Mouse (Mus musculus): ENCODE measurements around the gene Bpgm. TPM values are rescaled to one million over a fixed set of nuclear protein-coding genes. Genes with fewer than 3 reads are reported as not detected.
A peak's percentile ranks its signal among the peaks of the same experiment; 100 is the strongest.

The Bpgm gene
- polyA plus RNA-seq, 1 experiment from 2014 or later = 96.2 TPM

DNA sequence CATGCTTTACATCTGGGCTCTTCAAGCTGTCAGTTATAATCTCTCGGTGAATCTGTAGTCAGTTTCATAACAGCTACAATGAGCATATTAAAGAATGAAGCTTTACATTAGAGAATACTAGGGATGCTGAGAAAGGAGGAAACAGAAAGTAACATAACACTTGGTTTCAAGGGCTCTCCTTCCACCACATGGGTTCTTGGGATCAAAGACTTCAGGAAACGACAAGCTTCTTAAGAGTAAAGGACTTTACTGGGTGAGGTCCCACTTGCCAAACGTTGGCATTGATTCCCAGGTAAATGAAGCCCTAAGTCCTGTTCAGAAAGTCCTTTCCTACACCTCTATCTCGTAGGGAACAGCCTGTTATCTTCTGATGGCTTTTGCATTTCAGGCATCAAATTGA lies 15.4 kb upstream of the Bpgm start:
- Histone ChIP-seq H3K27ac (ENCODE audit: low read length) (no peak overlapping the region), H3K36me3 (ENCODE audit: control insufficient read depth, insufficient read depth, low read length) (no peaks in the 10 kb centered on the region), H3K4me2 (ENCODE audit: low read length) (no peak overlapping the region), H3K9me3 (replicated peaks; ENCODE audit: control insufficient read depth, low read length, poor library complexity, severe bottlenecking) (no peaks in the 10 kb centered on the region), H3K4me3 (ENCODE audit: low read depth, low read length) (no peak overlapping the region), H3K27me3 (ENCODE audit: control insufficient read depth, insufficient read depth, low read depth, low read length) (no peaks in the 10 kb centered on the region), H3K4me1 (ENCODE audit: control insufficient read depth, insufficient read depth, low read length) (no peaks in the 10 kb centered on the region), H3K9ac (ENCODE audit: low read depth, low read length) (no peak overlapping the region)
- no peak for ATAC-seq
- 65% methylated on average over 4 of the region's 4 CpGs for WGBS

DNA sequence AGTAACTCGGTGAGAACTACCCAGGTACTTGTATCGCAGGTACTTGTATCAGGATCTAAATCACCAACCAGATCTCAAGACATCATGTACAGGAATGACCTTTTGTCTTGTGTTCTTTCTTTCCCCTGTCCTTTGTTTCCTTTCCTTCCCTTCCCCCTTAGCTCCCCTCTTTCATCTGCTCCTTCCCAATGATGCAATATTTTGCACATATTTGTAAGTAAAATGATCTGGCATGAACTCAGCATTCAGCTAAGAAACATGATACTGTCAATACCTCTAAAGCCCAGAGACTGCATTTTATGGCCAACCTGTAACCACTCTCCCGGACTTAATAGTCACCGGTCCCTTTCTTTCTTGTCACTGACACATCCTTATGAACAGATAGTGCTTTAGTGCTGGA lies 12.4 kb upstream of the Bpgm start:
- Histone ChIP-seq H3K27me3 (ENCODE audit: control insufficient read depth, insufficient read depth, low read depth, low read length) (no peaks in the 10 kb centered on the region), H3K4me2 (ENCODE audit: low read length) (no peak overlapping the region), H3K9me3 (replicated peaks; ENCODE audit: control insufficient read depth, low read length, poor library complexity, severe bottlenecking) (no peaks in the 10 kb centered on the region), H3K36me3 (ENCODE audit: control insufficient read depth, insufficient read depth, low read length) (no peaks in the 10 kb centered on the region), H3K9ac (ENCODE audit: low read depth, low read length) (no peak overlapping the region), H3K4me1 (ENCODE audit: control insufficient read depth, insufficient read depth, low read length) (no peaks in the 10 kb centered on the region), H3K4me3 (ENCODE audit: low read depth, low read length) (no peak overlapping the region), H3K27ac (ENCODE audit: low read length) (no peak overlapping the region)
- 96% methylated on average over 4 of the region's 4 CpGs for WGBS
- no peak for ATAC-seq

DNA sequence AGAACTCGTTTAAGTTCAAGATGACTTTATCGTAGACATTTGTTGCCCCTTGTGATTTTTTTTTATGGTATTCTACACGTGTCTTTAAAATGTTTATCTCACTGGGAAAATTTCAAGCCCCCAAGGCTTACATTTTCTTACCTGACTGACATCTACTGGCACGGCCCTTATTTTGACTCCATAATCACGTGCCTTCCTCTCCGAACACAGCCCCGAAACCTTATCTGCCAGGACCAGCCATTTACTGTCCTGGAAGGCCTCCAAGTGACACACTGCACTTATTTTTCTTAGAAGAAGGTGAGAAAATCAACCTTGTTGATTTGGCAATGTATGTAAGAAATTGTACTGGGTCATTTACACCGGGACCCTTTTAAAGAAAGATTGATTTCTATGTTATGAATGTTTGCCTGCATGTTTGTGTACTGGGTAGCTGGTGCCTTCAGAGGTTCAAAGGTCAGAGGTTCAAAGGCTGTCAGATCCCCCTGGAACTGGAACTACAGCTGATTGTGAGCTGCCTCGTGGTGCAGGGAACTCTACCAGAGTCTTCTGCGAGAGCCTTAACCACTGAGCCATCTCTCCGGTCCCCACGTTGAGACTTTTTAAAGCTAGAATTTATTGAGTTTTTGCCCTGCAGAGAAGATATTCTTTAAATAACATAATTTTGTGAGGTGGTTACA lies 4.4 kb upstream of the Bpgm start:
- Histone ChIP-seq H3K27ac (ENCODE audit: low read length) (no peak overlapping the region), H3K36me3 (ENCODE audit: control insufficient read depth, insufficient read depth, low read length) (no peaks in the 10 kb centered on the region), H3K4me2 (ENCODE audit: low read length) (no peak overlapping the region), H3K9me3 (replicated peaks; ENCODE audit: control insufficient read depth, low read length, poor library complexity, severe bottlenecking) (no peaks in the 10 kb centered on the region), H3K27me3 (ENCODE audit: control insufficient read depth, insufficient read depth, low read depth, low read length) (no peaks in the 10 kb centered on the region), H3K4me1 (ENCODE audit: control insufficient read depth, insufficient read depth, low read length) (peaks cover 5% of the 10 kb centered on the region; the same call in 1 of the 2 replicates), H3K4me3 (ENCODE audit: low read depth, low read length) (no peak overlapping the region), H3K9ac (ENCODE audit: low read depth, low read length) (no peak overlapping the region)
- no peak for ATAC-seq
- 87% methylated on average over 12 of the region's 12 CpGs for WGBS

DNA sequence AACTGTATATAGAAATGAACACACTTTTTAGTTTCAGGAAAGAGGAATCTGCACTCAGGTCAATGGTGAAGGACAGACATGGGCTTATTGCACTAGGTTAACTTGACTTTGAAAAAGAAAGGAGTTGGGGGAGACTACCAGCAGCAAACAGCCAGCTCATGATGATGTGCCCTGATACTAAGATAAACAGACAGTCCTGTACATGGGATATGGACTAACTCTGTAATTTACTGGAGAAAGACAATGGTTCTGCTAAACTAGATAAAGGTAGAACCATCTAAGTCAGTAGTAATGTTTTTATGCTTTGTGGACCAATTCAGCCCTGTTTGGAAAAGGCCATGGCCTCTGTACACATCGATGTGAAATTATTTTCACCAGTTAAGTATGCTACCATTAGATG lies 2.7 kb upstream of the Bpgm start:
- WGBS = 91% methylated on average over 1 of the region's 1 CpGs
- no peak for ATAC-seq
- no peak overlapping the region for H3K4me2 ChIP-seq (ENCODE audit: low read length)
- no peaks in the 10 kb centered on the region for H3K27me3 ChIP-seq (ENCODE audit: control insufficient read depth, insufficient read depth, low read depth, low read length)
- no peak overlapping the region for H3K27ac ChIP-seq (ENCODE audit: low read length)
- H3K9me3 ChIP-seq (replicated peaks; ENCODE audit: control insufficient read depth, low read length, poor library complexity, severe bottlenecking) = no peaks in the 10 kb centered on the region
- peaks cover 16% of the 10 kb centered on the region for H3K4me1 ChIP-seq (ENCODE audit: control insufficient read depth, insufficient read depth, low read length)
- no peak overlapping the region for H3K9ac ChIP-seq (ENCODE audit: low read depth, low read length)
- H3K36me3 ChIP-seq (ENCODE audit: control insufficient read depth, insufficient read depth, low read length) = no peaks in the 10 kb centered on the region
- no peak overlapping the region for H3K4me3 ChIP-seq (ENCODE audit: low read depth, low read length)

DNA sequence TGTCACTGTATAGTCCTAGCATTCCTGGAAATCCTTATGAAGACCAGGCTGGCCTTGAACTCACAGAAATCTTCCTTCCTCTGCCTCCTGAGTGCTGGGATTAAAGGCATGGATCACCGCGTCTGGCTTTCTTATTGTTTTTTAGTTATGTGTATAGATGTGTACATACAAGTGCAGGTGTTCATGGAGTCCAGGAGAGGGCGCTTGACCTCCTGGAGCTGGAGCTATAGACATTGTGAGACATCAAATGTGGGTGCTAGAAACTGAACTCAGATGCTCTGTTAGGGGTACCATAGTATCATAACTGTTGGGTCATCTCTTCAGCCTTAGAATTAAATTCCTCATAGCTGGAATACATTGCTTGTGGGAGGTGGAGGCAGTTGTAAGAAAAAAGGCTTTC lies 2.0 kb upstream of the Bpgm start:
- Histone ChIP-seq H3K36me3 (ENCODE audit: control insufficient read depth, insufficient read depth, low read length) (no peaks in the 10 kb centered on the region), H3K4me1 (ENCODE audit: control insufficient read depth, insufficient read depth, low read length) (peaks cover 23% of the 10 kb centered on the region), H3K27ac (ENCODE audit: low read length) (no peak overlapping the region), H3K4me2 (ENCODE audit: low read length) (no peak overlapping the region), H3K9me3 (replicated peaks; ENCODE audit: control insufficient read depth, low read length, poor library complexity, severe bottlenecking) (no peaks in the 10 kb centered on the region), H3K4me3 (ENCODE audit: low read depth, low read length) (no peak overlapping the region), H3K9ac (ENCODE audit: low read depth, low read length) (no peak overlapping the region), H3K27me3 (ENCODE audit: control insufficient read depth, insufficient read depth, low read depth, low read length) (no peaks in the 10 kb centered on the region)
- 52% methylated on average over 3 of the region's 3 CpGs for WGBS
- ATAC-seq = no peak

DNA sequence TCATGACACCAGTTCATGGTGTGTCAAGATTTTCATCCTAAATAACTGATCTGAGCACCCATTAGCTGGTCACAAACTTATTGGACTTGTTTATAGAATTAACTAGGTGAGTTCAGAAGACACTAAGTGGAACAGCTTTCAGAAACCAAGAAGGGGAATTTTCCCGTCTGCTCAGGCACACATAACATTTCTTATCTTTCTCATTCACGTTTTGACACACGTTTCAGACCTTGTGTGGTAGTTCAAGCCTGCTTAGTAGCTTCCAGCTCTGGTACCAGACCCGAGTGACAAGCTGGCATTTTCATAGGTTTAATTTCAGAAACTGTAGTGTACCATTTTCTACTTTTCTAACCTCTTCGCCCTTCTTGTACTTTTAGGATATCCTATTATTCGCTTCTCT lies 616 bp upstream of the Bpgm start:
- Histone ChIP-seq H3K36me3 (ENCODE audit: control insufficient read depth, insufficient read depth, low read length) (no peaks in the 10 kb centered on the region), H3K4me3 (ENCODE audit: low read depth, low read length) (peak overlapping the region; percentile 53), H3K9ac (ENCODE audit: low read depth, low read length) (peak overlapping the region; percentile 54; the same call in 1 of the 2 replicates), H3K9me3 (replicated peaks; ENCODE audit: control insufficient read depth, low read length, poor library complexity, severe bottlenecking) (no peaks in the 10 kb centered on the region), H3K4me1 (ENCODE audit: control insufficient read depth, insufficient read depth, low read length) (peaks cover 33% of the 10 kb centered on the region), H3K27me3 (ENCODE audit: control insufficient read depth, insufficient read depth, low read depth, low read length) (no peaks in the 10 kb centered on the region), H3K4me2 (ENCODE audit: low read length) (peak overlapping the region; percentile 54), H3K27ac (ENCODE audit: low read length) (peak overlapping the region; percentile 73; the same call in 1 of the 2 replicates)
- WGBS = 18% methylated on average over 6 of the region's 6 CpGs
- ATAC-seq = no peak

DNA sequence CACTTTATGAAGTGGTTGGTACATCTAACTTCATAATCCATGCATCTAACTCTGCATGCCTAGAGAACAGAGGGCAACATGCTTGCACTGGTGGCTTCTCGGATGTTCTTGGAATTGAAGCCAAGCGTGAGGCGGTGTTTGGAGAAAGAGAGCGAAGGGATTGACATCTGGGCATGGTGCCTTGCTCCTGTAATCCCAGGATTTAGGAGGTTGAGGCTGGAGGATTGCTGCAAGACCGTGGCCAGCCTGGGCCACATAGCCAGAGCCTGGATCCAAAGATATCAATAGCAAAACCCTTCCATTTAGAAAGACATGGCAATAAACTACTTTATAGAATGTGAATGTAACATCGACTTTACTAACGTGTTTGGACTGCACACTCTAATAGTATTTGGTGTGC lies 2.0 kb downstream of the Bpgm start:
- H3K4me1 ChIP-seq (ENCODE audit: control insufficient read depth, insufficient read depth, low read length) = peaks cover 39% of the 10 kb centered on the region
- peak overlapping the region; percentile 21; the same call in 1 of the 2 replicates for H3K4me3 ChIP-seq (ENCODE audit: low read depth, low read length)
- no peaks in the 10 kb centered on the region for H3K27me3 ChIP-seq (ENCODE audit: control insufficient read depth, insufficient read depth, low read depth, low read length)
- H3K27ac ChIP-seq (ENCODE audit: low read length) = no peak overlapping the region
- WGBS = 56% methylated on average over 7 of the region's 7 CpGs
- ATAC-seq = no peak
- H3K36me3 ChIP-seq (ENCODE audit: control insufficient read depth, insufficient read depth, low read length) = no peaks in the 10 kb centered on the region
- no peaks in the 10 kb centered on the region for H3K9me3 ChIP-seq (replicated peaks; ENCODE audit: control insufficient read depth, low read length, poor library complexity, severe bottlenecking)
- no peak overlapping the region for H3K9ac ChIP-seq (ENCODE audit: low read depth, low read length)
- H3K4me2 ChIP-seq (ENCODE audit: low read length) = peak overlapping the region; percentile 54

DNA sequence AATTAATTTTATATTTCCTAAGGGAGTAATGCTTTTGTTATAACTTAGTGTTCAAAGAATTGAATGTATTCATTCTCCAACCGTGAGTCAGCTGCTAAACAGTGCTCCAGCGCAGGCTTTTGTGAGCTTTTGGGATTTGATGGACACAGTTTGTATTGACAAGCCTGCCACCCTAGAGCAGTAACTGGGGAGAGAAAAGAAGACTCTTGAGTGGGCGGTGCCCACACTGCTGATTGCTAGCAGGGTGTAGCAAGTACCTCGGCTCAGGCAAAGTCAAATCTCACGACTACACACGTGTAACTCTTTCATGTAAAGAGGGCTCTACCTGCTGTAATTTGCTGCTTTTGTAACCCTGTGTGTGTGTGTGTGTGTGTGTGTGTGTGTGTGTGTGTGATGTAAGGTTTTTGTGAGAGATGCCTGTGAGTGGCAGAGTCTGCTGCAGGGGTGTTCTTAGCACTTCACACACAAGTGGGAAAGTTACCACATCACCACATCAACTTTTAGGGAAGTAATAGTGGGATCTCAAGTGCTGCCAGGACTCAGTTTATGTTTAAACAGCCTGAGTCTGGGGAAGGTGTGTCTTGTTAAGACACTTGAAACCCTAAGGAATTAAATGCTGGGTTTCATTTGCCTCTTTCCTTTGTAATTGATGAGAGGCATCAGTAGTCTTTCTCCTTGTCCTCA lies 2.8 kb downstream of the Bpgm start:
- H3K4me2 ChIP-seq (ENCODE audit: low read length) = peak overlapping the region; percentile 54
- WGBS = 8% methylated on average over 6 of the region's 6 CpGs
- H3K4me1 ChIP-seq (ENCODE audit: control insufficient read depth, insufficient read depth, low read length) = peaks cover 39% of the 10 kb centered on the region
- no peaks in the 10 kb centered on the region for H3K36me3 ChIP-seq (ENCODE audit: control insufficient read depth, insufficient read depth, low read length)
- H3K27me3 ChIP-seq (ENCODE audit: control insufficient read depth, insufficient read depth, low read depth, low read length) = no peaks in the 10 kb centered on the region
- H3K9ac ChIP-seq (ENCODE audit: low read depth, low read length) = peak overlapping the region; percentile 28; the same call in 1 of the 2 replicates
- H3K27ac ChIP-seq (ENCODE audit: low read length) = no peak overlapping the region
- H3K4me3 ChIP-seq (ENCODE audit: low read depth, low read length) = peak overlapping the region; percentile 21; the same call in 1 of the 2 replicates
- ATAC-seq = no peak
- H3K9me3 ChIP-seq (replicated peaks; ENCODE audit: control insufficient read depth, low read length, poor library complexity, severe bottlenecking) = no peaks in the 10 kb centered on the region

DNA sequence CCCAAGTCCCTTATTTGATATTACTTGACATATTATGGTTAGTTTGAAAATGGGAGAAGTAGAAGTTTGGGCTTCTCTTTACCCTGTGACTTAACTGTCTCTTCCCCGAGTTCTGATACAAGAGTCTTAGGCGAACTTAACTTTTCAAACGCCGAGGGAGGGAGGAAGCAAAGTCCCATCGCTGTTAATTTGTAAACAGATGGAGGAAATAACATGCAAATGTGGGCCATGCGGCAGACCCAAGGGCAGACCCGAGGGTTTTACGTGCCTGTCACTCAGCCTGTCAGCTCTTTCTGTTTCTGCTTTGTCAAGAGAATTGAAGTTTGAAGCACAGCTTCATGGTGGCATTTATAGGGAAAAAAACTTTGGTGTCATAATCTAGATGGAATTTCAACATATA lies 3.5 kb downstream of the Bpgm start:
- Histone ChIP-seq H3K9ac (ENCODE audit: low read depth, low read length) (no peak overlapping the region), H3K9me3 (replicated peaks; ENCODE audit: control insufficient read depth, low read length, poor library complexity, severe bottlenecking) (no peaks in the 10 kb centered on the region), H3K4me2 (ENCODE audit: low read length) (peak overlapping the region; percentile 12; the same call in 1 of the 2 replicates), H3K36me3 (ENCODE audit: control insufficient read depth, insufficient read depth, low read length) (no peaks in the 10 kb centered on the region), H3K4me1 (ENCODE audit: control insufficient read depth, insufficient read depth, low read length) (peaks cover 39% of the 10 kb centered on the region), H3K27me3 (ENCODE audit: control insufficient read depth, insufficient read depth, low read depth, low read length) (no peaks in the 10 kb centered on the region), H3K4me3 (ENCODE audit: low read depth, low read length) (no peak overlapping the region), H3K27ac (ENCODE audit: low read length) (no peak overlapping the region)
- ATAC-seq = no peak
- WGBS = 23% methylated on average over 8 of the region's 8 CpGs
